Mouse (Mus musculus) kidney, postnatal 10 days (tissue): ENCODE measurements around the gene Retn.
A peak's percentile ranks its signal among the peaks of the same experiment; 100 is the strongest.

ENCODE experiments used
- DNase-seq: peaks from one replicate; pipeline ENCODE4 v3.0.0; 2021; ENCODE audit warnings: mixed read lengths

Retn gene

GRCm38 (mm10) chr8:3655526-3655925 lies at the start of gene Retn:
Gene Retn (plus strand): TSS chr8:3655770.
- DNase-seq, result no peak

GRCm38 (mm10) chr8:3606593-3606992 lies 49.0 kb upstream of the Retn start:
- peak; percentile 63 for DNase-seq

GRCm38 (mm10) chr8:3607822-3608221 lies 47.7 kb upstream of the Retn start:
- no peak for DNase-seq

GRCm38 (mm10) chr8:3609046-3609815 lies 46.3 kb upstream of the Retn start:
- peak; percentile 41 for DNase-seq

GRCm38 (mm10) chr8:3609816-3610150 lies 45.8 kb upstream of the Retn start:
- peak; percentile 55 for DNase-seq

DNA sequence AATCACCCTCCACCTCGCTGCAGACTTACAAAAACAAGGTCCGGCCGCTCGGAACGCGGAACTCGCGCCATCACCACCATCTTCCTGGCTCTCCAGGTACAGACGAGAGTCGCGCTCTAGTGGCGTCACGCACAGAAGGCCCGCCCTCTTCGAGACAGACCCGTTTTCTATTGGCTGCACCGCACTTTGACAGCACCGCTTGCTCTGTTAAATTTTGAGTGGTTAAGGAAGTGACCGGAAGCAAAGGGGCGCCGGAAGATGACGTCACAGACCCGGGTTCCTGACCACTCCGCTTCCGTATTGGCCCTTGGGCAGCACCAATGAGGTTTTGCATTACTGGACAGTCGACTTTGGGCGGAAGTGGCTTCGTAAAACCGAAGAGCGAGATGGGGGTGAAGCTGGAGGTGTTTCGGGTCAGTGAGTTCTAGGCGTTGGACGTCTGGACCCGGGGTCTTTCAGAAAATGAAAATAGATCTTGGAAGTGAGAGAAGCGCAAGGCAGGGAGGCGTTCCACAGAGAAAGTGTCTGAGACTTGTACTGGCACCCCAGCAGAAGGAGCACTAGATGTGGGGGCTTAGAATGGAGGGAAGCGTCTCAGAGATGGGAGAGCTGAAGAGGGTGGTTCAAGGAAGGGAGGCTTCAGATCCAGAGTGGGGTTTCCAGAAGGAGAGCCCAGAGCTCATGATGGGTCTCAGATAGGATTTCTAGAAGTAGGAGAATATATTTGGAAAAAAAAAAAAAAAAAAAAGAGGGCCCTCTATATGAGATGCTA lies 34.2 kb upstream of the Retn start, which contains the start of the genes Xab2 and Pet100:
TSS of gene Xab2 (minus strand) at position 118 of the 772 bp plus-strand sequence.
TSS of gene Pet100 (plus strand) at position 350 of the 772 bp plus-strand sequence.
- DNase-seq, result peak; percentile 99

DNA sequence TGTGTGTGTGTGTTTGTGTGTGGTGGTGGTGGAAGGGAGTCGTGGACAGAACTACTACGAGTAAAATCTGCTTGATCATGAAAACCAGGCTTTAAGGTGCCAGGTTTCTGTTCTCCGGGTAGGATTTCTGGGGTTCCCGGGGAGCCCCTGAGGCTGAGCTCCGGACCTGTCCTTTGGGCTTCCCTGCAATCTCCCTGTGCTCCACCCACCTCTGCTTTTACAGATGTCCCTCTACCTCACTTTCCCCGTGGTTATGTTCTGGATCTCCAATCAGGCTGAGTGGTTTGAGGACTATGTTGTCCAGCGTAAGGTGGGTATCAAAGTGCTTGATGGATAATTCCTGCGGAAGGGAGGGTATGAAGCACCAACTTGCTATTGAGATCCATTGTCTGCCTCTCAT lies 33.5 kb upstream of the Retn start:
- no peak for DNase-seq

DNA sequence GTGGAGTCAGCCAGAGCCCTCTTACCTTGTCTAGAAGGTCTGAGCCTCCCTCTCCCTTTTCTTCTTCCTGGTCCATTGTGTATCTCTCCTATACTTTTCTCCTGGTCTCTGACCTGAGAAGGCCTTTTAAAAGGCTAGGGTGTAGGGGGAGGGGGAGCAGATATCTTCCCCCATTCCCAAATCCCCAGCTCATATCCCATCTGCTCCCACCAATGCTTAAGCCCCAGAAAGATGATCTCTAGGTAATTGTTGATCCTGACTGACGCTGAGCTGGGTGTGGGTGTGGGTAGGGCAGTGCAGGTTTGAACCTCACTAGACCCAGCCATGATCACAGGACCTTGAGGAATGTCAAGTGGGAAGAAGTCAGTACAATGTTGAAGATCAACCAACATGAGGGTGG lies 30.1 kb upstream of the Retn start, which contains the start of gene Pcp2:
TSS of gene Pcp2 (minus strand) at position 101 of the 400 bp plus-strand sequence.
- no peak for DNase-seq

- DNase-seq, result no peak
These were observed 28.6 kb upstream of the Retn start for GRCm38 (mm10) chr8:3626971-3627370.

DNA sequence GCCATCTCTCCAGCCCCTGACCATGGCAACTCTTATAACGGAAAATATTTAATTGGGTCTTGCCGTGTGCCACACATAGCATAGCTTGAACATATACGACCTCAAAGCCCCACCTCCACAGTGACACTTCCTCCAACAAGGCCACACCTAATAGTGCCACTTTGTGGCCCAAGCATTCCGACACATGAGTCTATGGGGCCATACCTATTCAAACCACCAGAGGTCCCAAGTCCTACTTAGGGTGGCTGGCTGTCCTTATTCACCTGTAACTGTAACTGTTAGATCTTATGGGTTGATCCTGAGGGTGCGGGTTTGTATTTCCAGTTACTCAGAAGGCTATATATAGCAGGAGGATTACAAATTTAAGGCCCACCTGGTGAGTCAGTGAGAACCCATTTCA lies 27.6 kb upstream of the Retn start:
- peak; percentile 52 for DNase-seq

- DNase-seq, result peak; percentile 89
These were observed 24.7 kb upstream of the Retn start, which contains the start of gene Stxbp2 for GRCm38 (mm10) chr8:3630647-3631477. Gene Stxbp2 (plus strand): TSS chr8:3630955.

DNA sequence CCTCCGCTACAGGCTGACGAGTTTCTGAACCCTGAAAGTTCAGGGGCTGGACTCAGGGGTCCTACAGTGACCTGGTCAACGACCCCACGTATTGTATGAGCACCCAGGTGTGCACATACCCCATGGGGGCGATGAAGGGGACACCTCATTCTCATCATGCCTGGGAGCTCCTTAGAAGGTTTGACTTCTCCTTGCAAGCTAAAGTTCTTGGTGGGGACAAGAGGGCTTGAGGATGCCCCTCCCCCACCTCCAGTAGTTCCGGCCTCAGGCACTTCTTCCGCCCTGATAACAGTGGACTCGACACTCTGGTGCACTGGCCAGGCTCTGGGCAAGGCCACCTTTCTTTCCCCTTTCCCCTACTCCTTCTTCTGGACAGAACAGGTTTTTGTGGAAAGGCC lies 24.1 kb upstream of the Retn start:
- peak; percentile 56 for DNase-seq

- DNase-seq, result peak; percentile 67
These were observed 9.8 kb upstream of the Retn start for GRCm38 (mm10) chr8:3645804-3646203.

GRCm38 (mm10) chr8:3646824-3647531 lies 8.6 kb upstream of the Retn start:
- no peak for DNase-seq

- DNase-seq, result no peak
These were observed 8.0 kb upstream of the Retn start for GRCm38 (mm10) chr8:3647561-3647960.

- no peak for DNase-seq
These were observed 7.3 kb upstream of the Retn start for GRCm38 (mm10) chr8:3648268-3648667.

- no peak for DNase-seq
These were observed 6.6 kb upstream of the Retn start for GRCm38 (mm10) chr8:3648990-3649389.

GRCm38 (mm10) chr8:3652845-3653244 lies 2.7 kb upstream of the Retn start:
- DNase-seq, result no peak

DNA sequence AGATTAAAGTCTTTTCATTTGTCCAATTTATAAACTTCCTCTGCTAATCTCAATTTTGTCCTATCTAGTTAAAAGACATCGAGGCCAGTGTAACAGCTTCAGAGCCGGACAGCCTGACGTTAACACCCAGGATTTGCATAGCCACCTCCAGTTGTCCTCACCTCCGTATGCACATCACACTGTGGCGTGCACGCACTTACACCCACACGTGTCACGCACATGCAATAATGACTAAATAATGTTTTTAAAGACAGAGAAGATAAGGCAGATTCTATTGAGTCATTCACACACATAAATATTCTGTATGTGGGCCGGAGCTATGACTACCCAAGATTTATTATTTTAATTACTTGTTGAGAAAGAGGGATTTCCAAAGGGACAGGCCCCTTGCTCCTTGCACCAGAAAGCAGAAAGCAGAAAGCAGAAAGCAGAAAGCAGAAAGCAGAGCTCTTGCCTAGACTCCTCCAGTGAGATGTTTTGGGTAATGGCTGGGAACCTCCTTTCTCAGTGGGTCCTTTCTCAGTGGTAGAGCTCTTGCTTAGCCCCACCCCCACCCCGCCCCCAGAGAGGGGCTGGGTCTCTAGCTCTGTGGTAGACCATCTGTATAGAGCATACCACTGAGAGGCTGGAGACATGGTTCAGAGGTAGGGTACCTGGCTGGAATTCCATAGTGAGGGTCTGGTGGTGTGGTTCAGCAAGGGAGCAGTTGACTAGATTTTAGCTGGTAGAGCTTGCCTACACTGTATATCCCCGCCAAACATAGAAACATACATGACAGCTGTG lies 653 bp upstream of the Retn start:
- DNase-seq, result no peak

DNA sequence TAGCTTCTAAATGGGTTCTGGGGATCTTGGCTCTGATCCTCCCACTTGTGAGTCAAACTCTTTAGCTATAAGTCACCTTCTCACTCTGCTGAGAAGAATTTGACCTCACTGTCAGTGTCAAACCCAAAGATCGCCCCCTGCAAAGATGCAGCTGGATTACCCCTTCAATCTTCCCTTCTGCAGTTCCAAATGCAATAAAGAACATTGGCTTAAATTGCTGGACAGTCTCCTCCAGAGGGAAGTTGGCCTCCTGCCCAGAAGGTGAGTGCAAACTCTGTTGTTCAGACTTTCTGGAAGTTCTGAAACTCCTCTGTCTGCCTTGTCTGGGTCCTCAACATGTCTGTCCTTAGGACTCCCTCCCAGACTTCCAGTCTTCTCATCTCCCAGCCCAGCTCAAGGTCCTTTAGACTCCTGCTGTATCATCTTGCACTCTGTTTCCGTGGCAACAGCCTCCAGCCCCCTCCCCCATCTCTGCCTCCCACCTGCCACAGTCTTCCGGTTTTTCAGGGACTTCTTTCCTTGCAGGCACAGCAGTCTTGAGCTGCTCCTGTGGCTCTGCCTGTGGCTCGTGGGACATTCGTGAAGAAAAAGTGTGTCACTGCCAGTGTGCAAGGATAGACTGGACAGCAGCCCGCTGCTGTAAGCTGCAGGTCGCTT lies 1.3 kb downstream of the Retn start:
- peak; percentile 30 for DNase-seq

DNA sequence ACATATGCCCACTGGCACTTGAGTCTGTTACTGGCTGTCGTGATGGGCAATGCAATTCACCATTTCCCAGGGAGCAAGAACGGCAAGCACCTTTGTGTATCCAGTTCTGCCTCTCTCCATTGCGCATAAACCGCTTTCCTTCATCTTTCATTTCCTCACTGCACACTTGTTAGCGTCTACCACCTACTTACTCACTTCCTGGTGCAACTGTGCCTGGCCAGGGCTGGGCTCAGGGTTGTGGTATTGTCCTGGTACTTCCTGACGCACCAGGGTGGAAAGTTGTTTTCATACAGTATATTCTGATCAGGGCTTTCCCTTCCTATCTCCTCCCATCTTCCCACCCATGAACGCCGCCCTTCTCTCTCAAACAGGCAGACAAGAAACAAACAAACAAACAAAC lies 5.3 kb downstream of the Retn start:
- DNase-seq, result no peak
